Mouse (Mus musculus) heart, postnatal 25 days (tissue): Measurements from ENCODE around the gene Nemp1. TPM values are rescaled to one million over a fixed set of nuclear protein-coding genes. Genes with fewer than 3 reads are reported as not detected.
"Not testable (repeated sequence)": the region's sequence is repeated elsewhere in the genome, so short reads cannot be mapped to it uniquely, and the experiment has no call there.

Experiments
- DNase-seq: peaks from one replicate; pipeline ENCODE4 v3.0.0; 2022; ENCODE audit warnings: low spot score
- intact Hi-C: fragments of 180-260 bp; cut with DNase I; formaldehyde crosslinking; loops from one replicate; pipeline ENCODE4 v1.15.1; 2025
- total RNA-seq, 2 experiments: library from RNA; stranded (reverse); gene quantifications; 2 replicates each; pipeline ENCODE4 v1.2.3; 2021

Gene Nemp1
- total RNA-seq, 2 experiments from 2014 or later = 3.4 to 4.4 TPM

- peak; percentile 78 for DNase-seq
- intact Hi-C loops = loop anchor here (5.0 kb wide), 2 partner anchors 94 to 294 kb away; partner anchors contain the start of gene Zbtb39
Observed at GRCm38 (mm10) chr10:127642772-127643552, 23.7 kb upstream of the Nemp1 start, which contains the start of gene Stat6. Gene Stat6, plus strand, starts transcription at chr10:127642986.

- intact Hi-C loops = loop anchor here (2.0 to 5.0 kb wide), 3 partner anchors 17 to 294 kb away; partner anchors contain the start of gene Zbtb39
- peak; percentile 76 for DNase-seq
Observed at GRCm38 (mm10) chr10:127643553-127644238, 23.0 kb upstream of the Nemp1 start.

- DNase-seq = no peak
- intact Hi-C loops = loop anchor here (2.0 kb wide), 1 partner anchor 15 kb away; no protein-coding TSS in a partner anchor
Observed at GRCm38 (mm10) chr10:127645791-127646190, 20.9 kb upstream of the Nemp1 start.

GRCm38 (mm10) chr10:127652906-127653638 is 13.6 kb upstream of the Nemp1 start:
- intact Hi-C loops = no loop called here
- no peak for DNase-seq

- DNase-seq = no peak
- intact Hi-C loops = no loop called here
Observed at GRCm38 (mm10) chr10:127654970-127655579, 11.6 kb upstream of the Nemp1 start.

GRCm38 (mm10) chr10:127657617-127658016 is 9.1 kb upstream of the Nemp1 start:
- intact Hi-C loops, DNase-seq: not testable (repeated sequence)

- intact Hi-C loops = no loop called here
- no peak for DNase-seq
Observed at GRCm38 (mm10) chr10:127658076-127658475, 8.6 kb upstream of the Nemp1 start.

- no peak for DNase-seq
- intact Hi-C loops = no loop called here
Observed at GRCm38 (mm10) chr10:127659551-127659950, 7.2 kb upstream of the Nemp1 start.

- intact Hi-C loops = loop anchor here (2.0 kb wide), 1 partner anchor 17 kb away; no protein-coding TSS in a partner anchor
Observed at GRCm38 (mm10) chr10:127661291-127661914, 5.3 kb upstream of the Nemp1 start.

GRCm38 (mm10) chr10:127661915-127662663 is 4.6 kb upstream of the Nemp1 start:
- peak; percentile 51 for DNase-seq
- intact Hi-C loops = loop anchor here (2.0 kb wide), 1 partner anchor 17 kb away; no protein-coding TSS in a partner anchor

More at GRCm38 (mm10) chr10:127661291-127661914, 5.3 kb upstream of the Nemp1 start:
- DNase-seq = no peak

- no peak for DNase-seq
- intact Hi-C loops = no loop called here
Observed at GRCm38 (mm10) chr10:127662666-127663253, 3.9 kb upstream of the Nemp1 start.

GRCm38 (mm10) chr10:127663590-127663989 is 3.1 kb upstream of the Nemp1 start:
- DNase-seq = no peak
- intact Hi-C loops = no loop called here

- intact Hi-C loops = no loop called here
- DNase-seq = no peak
Observed at GRCm38 (mm10) chr10:127664166-127664565, 2.5 kb upstream of the Nemp1 start.

GRCm38 (mm10) chr10:127664891-127665290 is 1.8 kb upstream of the Nemp1 start:
- intact Hi-C loops = no loop called here
- DNase-seq = no peak

- no peak for DNase-seq
- intact Hi-C loops = no loop called here
Observed at GRCm38 (mm10) chr10:127665366-127666181, 1.1 kb upstream of the Nemp1 start.

GRCm38 (mm10) chr10:127667269-127668092 is 780 bp downstream of the Nemp1 start:
- intact Hi-C loops = no loop called here
- DNase-seq = peak; percentile 90
